Mouse (Mus musculus) gastrocnemius, postnatal 10 days (tissue): ENCODE measurements at regions not wholly inside any gene's neighbourhood (a gene's known extent, or its start where the extent isn't known, plus 50 kb on each side); places are given as distances from the start of the nearest gene placed in this dataset.

Experiments
- DNase-seq: peaks from one replicate; pipeline ENCODE4 v3.0.0; 2021; ENCODE audit warnings: mixed read lengths

DNA sequence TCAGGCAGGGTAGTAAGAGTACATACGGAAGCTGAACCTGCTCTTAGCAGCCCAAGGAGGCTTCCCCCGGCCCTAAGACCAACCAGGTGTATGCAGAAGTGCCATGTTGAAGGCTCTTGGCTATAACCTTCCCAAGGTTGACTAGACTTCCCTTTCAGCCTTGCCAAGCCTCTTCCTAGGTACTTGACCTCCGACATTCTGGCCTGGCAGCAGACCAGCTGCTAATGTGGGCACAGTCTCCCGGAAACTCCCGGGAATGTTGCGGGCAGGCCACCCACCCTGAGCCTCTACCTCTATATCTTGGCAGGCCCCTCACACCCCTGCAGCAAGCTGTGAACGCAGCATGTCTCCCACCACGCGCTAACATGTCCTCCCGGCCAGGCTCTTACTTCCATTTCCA is 201.1 kb downstream of the Thbs2 start:
- no peak for DNase-seq

DNA sequence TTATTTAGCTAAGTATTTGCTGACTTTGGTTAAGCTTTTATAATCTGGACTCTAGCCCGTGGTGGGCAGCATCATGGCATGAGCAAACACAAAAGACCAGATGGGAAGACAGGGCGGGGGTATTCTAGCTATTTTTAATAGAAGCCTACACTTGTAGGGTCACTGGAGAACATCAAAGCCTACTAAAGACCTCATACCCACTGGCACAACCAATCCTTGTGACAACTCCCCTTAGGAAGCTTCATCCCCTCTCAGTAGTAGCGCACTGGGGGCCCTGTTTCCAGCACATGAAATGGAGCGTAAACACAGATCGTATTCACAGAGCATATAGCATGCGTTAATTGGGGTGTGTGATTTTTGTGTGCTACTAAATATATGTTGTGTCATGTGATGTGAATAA is 202.4 kb downstream of the Smoc2 start:
- no peak for DNase-seq

DNA sequence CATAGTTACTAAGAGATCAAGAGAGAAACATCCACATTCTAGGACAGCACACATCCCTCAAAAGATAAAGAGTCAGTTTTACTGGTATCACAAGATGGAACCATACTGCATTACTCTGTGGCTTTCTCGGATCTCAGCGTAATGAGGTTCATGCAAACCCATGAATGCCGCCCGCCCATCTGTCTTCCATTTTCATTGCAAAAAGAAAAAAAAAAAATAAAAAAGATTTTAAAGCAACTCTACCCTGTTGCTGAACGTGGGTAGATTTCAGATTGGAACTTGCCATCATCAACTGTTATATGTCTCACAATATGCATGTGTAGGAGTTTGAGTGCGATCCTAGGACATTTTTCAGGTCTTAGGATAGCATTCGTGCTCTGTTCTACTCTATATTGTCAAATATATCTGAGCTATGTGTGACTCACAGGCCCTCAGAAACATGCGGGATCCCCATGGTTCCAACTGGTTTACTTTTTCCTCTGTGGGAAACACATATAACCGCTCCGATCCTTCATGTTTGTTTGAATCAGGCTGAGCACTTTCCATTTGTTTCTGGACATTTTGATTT is 199.7 kb downstream of the Smoc2 start:
- DNase-seq = no peak

DNA sequence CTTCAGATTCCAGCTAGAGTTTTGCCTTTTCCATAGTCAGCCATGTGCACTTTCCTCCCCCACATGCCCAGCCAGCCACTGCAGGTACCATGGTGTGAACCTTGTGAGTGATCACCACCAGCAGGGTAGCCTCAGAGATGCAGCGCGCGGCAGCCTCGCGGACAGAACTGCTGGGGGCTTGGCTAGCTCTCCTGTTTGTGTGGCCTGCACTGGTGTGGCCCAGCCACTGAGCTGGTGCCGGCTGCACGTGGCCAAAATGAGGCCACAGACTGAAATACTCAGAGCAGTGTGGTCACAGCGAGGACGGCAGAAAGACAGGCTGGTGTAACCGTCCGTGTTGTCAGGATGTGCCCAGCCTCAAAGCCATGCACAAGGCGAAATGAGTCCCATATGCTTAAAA is 197.4 kb downstream of the Smoc2 start:
- no peak for DNase-seq

DNA sequence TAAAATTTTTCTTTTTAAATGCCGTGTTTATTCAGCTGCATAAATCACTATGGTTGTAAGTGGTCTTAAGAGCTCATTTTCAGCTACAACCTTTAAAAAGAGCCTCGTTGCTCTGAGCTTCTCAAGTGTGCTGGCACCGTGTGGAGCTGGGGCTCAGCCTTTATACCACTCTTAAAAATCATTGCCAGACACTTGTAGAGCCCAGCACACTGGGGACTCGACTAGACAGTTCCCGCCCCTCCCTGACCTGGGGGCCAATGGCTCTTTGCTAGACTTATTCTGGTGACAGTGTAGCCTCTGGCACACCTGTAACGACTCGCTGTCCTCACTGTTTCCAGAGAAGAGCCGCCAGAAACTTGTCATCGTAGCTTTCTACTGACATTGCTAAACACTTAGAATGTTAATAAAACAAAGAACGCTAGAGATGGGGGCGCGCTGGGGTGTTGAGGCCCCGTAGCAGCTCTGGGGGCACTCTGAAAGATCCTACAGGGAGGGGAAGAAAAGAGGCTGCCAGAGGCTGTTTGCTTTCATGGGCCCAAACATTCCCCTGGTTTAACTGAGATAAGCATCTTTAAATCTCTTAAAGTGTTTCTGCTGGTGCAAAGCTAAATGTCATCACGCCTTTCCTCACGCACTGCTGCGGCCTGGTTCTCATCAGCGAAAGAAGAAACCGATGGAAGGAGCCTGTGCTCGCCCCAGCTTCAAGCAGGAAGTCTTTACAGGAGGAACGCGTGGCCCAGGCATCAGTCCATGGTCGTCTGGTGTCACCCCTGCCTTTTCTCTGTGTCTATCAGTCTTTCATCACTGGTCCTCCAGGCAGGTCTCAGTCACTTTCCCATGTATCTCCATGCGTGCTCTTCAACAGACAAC is 196.7 kb downstream of the Smoc2 start:
- DNase-seq = no peak

DNA sequence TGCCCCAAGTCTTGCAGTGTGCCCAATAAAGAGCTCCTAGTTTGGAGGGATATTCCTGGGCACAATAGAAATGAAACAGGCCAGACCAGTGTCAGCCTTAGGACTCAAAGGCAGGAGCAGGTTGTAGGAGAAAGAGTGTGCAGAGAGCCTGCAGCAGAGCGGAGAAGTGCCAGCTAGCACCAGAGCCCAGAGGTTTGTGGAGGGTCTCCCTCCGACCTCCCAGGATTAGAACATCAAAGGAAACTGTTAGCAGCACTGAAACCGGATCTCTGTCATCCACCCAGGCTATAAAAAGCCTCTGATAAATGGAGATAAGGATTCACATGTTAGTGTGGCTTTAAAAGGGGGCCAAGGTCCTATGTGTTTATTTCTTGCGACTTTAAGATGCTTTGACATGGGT is 196.0 kb downstream of the Smoc2 start:
- no peak for DNase-seq

DNA sequence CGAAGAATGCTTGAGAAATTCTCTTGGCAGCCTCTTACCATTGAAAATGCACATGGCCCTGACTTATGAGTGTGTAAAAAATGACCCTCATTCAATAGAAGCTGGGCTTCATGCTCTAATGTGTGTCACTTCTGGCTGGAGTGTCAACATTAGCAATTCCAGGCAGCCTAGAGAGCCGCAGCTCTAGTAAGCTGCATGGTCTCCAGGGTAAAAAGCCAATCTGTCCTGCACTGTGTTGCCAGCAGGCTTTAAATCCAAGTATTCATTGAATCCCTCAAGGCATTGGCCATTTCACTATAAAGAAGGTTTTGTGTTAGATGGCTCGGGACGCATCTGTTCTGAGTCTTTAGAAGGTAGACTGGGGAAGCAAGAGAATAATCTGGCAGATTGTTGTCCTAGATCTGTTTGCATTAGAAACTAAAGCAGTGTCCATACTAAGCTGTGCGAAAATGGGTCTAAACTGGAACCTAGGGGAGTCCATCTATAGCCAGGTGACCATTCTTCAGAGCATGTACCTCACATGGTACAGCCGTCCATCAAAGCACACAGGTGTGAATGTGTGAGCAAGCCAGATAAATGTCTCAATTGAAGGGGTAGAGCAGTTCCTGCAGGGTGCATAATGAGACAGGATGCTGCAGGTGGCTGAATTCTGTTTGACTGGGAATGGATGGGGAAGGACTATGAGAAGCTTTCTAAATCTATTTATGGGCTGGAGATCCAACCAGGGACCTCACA is 189.6 kb downstream of the Smoc2 start:
- no peak for DNase-seq

DNA sequence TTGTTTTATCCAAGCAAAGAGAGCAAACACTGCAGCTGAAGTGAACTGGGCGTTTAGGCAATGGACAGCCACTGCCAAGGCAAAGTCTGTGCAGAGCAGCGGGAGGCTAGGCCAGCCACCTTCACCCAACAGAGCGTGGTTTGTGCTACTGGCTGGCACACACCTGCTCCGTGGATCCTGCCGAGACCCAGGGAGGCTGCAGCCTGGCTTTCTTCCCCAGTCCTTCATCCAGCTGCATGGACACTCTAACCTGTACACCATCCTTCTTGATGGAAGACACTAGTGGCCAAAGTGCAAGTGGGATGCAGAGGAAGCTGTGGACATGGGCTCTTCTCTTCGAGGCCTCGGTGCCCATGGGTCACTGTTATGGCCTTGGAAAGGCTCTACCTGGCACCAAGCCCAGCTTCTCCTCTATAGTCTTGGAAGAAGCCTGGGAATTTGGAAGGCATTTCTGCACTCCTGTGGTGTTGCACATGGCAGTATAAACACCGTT is 176.0 kb downstream of the Smoc2 start:
- DNase-seq = no peak
